Mouse (Mus musculus) spleen, adult 2 months (tissue): Measurements from ENCODE around the gene Mapk10.

Experiments
- CTCF ChIP-seq: fragments of 200-500 bp; IDR thresholded peaks from 2 replicates; pipeline ENCODE4 v1.5.1; 2011; ENCODE audit warnings: mild to moderate bottlenecking, inconsistent platforms; ENCODE audit not compliant: insufficient read depth, insufficient read length, insufficient replicate concordance; ENCODE audit errors: extremely low read depth
- POLR2A ChIP-seq: fragments of 200-500 bp; IDR thresholded peaks from 2 replicates; pipeline ENCODE4 v1.6.1; 2011; ENCODE audit warnings: low read depth, low read length, inconsistent platforms

DNA sequence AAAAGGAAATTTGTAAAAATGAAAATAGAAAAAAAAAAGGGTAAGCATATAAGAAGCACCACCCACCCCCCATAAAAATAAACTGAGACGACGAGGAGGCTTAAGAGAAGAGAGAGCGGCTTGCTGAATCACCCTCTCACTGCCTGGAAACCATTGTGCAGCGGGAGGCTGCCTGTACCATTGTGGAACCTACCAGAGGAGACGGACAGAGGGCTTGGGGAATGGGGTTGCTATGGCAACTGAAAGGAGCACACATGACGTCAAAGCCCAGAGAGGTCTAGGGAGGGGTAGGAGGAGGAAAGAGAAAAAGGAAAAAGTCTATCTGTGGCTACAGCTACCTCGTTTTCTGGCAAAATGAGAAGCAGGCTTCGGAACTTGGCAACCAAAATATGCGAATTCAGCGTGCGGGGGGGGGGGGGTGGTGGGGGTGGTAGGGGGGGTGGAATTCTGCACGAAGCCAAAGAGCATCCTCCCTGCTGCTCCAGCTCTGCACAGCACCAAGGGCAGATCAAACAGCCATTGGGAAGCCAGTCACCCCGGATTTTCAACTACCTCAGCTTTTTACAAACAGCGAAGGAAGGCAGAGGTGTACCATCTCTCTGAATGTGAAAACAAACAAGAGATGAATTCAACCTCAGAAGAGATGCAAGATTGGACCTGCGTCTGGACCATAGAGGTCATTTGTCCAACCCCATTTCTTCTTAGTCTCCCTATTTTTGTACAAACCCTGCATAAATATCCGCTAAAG is at the start of gene Mapk10:
- TF ChIP-seq CTCF (no peak), POLR2A (no peak)
